Mouse (Mus musculus) left cerebral cortex, adult 11 months (tissue): ENCODE results near the gene Vegfd.

Experiments
- DNase-seq: peaks from one replicate; pipeline ENCODE4 v3.0.0; 2022; ENCODE audit warnings: low spot score

The Vegfd gene

GRCm38 (mm10) chrX:164419955-164420354 lies 46.8 kb downstream of the Vegfd start:
- DNase-seq, result no peak

- no peak for DNase-seq
Observed at GRCm38 (mm10) chrX:164420518-164420917, 47.3 kb downstream of the Vegfd start.

- no peak for DNase-seq
Observed at GRCm38 (mm10) chrX:164424821-164425220, 51.6 kb downstream of the Vegfd start.

GRCm38 (mm10) chrX:164427295-164427694 lies 54.1 kb downstream of the Vegfd start:
- no peak for DNase-seq

GRCm38 (mm10) chrX:164428224-164428623 lies 55.0 kb downstream of the Vegfd start:
- no peak for DNase-seq

- DNase-seq, result no peak
Observed at GRCm38 (mm10) chrX:164430621-164431020, 57.4 kb downstream of the Vegfd start.

GRCm38 (mm10) chrX:164431133-164431532 lies 58.0 kb downstream of the Vegfd start:
- DNase-seq, result no peak

- DNase-seq, result no peak
Observed at GRCm38 (mm10) chrX:164431541-164431940, 58.4 kb downstream of the Vegfd start.

- DNase-seq, result no peak
Observed at GRCm38 (mm10) chrX:164432682-164433081, 59.5 kb downstream of the Vegfd start.

- no peak for DNase-seq
Observed at GRCm38 (mm10) chrX:164436709-164437108, 63.5 kb downstream of the Vegfd start, which contains the start of gene Asb11. Gene Asb11 (plus strand): TSS chrX:164436994.

GRCm38 (mm10) chrX:164439462-164439861 lies 66.3 kb downstream of the Vegfd start:
- no peak for DNase-seq

- DNase-seq, result no peak
Observed at GRCm38 (mm10) chrX:164440140-164440539, 67.0 kb downstream of the Vegfd start.

GRCm38 (mm10) chrX:164440703-164441102 lies 67.5 kb downstream of the Vegfd start:
- no peak for DNase-seq

GRCm38 (mm10) chrX:164441306-164441705 lies 68.1 kb downstream of the Vegfd start:
- no peak for DNase-seq

GRCm38 (mm10) chrX:164445601-164446000 lies 72.4 kb downstream of the Vegfd start:
- DNase-seq, result no peak

- DNase-seq, result no peak
Observed at GRCm38 (mm10) chrX:164446106-164446551, 73.0 kb downstream of the Vegfd start.

GRCm38 (mm10) chrX:164446835-164447681 lies 73.9 kb downstream of the Vegfd start:
- no peak for DNase-seq

GRCm38 (mm10) chrX:164447682-164448071 lies 74.5 kb downstream of the Vegfd start:
- DNase-seq, result no peak

- DNase-seq, result no peak
Observed at GRCm38 (mm10) chrX:164449201-164449600, 76.0 kb downstream of the Vegfd start.
